In genomic region chr19:5956685-5957084, GRCm38 (mm10) we compare ENCODE assay signal across 8 mouse cellular contexts. TPM values are rescaled to one million over a fixed set of nuclear protein-coding genes. Genes with fewer than 3 reads are reported as not detected.
A peak's percentile ranks its signal among the peaks of the same experiment; 100 is the strongest.
DNase-seq lines count a peak whose midpoint lies in the region; ATAC-seq and TF ChIP-seq lines count a peak whose summit lies in the region.

No protein-coding gene starts in this region.

- H3K36me3 ChIP-seq in forebrain, embryonic 14.5 days (ENCODE audit: control insufficient read depth, insufficient read depth, low read length), result peaks cover 51% of the 10 kb centered on the region
- peaks cover 4% of the 10 kb centered on the region; the same call in 1 of the 2 replicates for H3K36me3 ChIP-seq in small intestine, adult 2 months (ENCODE audit: control insufficient read depth, insufficient read depth, low read length)

- POLR2A ChIA-PET in Patski (lab: Charles Lee), result interaction anchor here (0.6 to 5.0 kb wide), 3 partner anchors 32 to 343 kb away, joined by 3 to 25 read pairs (median 4); partner anchors contain the start of gene Cdc42ep2

- no peak overlapping the region for H3K9ac ChIP-seq in forebrain, embryonic 14.5 days (ENCODE audit: low read length)

- in situ Hi-C loops in Patski (cut with MboI; ENCODE audit: low pct_unique_long_range_greater_than_20kb), result loop anchor here (5.0 kb wide), 1 partner anchor 169 kb away; no protein-coding TSS in a partner anchor

- TF ChIP-seq CTCF in Patski (IDR thresholded peaks at IDR 0.05), result no peak
- 0 out of 2 replicates have a peak, but pooled peaks have one; percentile 9 for TF ChIP-seq CTCF in small intestine, adult 2 months (IDR thresholded peaks at IDR 0.05; ENCODE audit: extremely low read depth, insufficient read length, insufficient replicate concordance, low read depth, low read length)

- no peaks in the 10 kb centered on the region for H3K27me3 ChIP-seq in Patski
- no peaks in the 10 kb centered on the region for H3K27me3 ChIP-seq in forebrain, embryonic 14.5 days (replicated peaks; ENCODE audit: control insufficient read depth, insufficient read depth, low read length)
- no peaks in the 10 kb centered on the region for H3K27me3 ChIP-seq in small intestine, adult 2 months (ENCODE audit: control insufficient read depth, insufficient read depth, low read length)

- TF ChIP-seq POLR2A in small intestine, adult 2 months (IDR thresholded peaks at IDR 0.05; ENCODE audit: low read depth, low read length), result no peak

- no peaks in the 10 kb centered on the region for H3K9me3 ChIP-seq in forebrain, embryonic 14.5 days (replicated peaks; ENCODE audit: control insufficient read depth, low read length)

- CTCF ChIA-PET in Patski (lab: Charles Lee), result interaction anchor here (0.7 to 8.2 kb wide), 14 partner anchors 12 to 191 kb away, joined by 3 to 100 read pairs (median 5); partner anchors contain the start of genes Capn1 and Cdc42ep2

- no peaks in the 10 kb centered on the region for H3K4me1 ChIP-seq in forebrain, embryonic 14.5 days (ENCODE audit: control insufficient read depth, insufficient read depth, low read length)
- peaks cover 31% of the 10 kb centered on the region for H3K4me1 ChIP-seq in small intestine, adult 2 months (ENCODE audit: control insufficient read depth, insufficient read depth, insufficient read length, low read length)

- peak; percentile 64 for ATAC-seq in Patski
- ATAC-seq in forebrain, embryonic 14.5 days, result 0 out of 2 replicates have a peak, but pooled peaks have one; percentile 58
- no peak for ATAC-seq in activated CD4-positive, CD25-positive, alpha-beta regulatory T cell, adult 4 months

- WGBS in forebrain, embryonic 14.5 days, result 19% methylated on average over 3 of the region's 3 CpGs
- 9% methylated on average over 3 of the region's 3 CpGs for WGBS in small intestine, adult 2 months

- no peak overlapping the region for H3K4me3 ChIP-seq in forebrain, embryonic 14.5 days (ENCODE audit: low read depth, low read length)
- no peak overlapping the region for H3K4me3 ChIP-seq in small intestine, adult 2 months (ENCODE audit: low read depth, low read length)

- no peak overlapping the region for H3K27ac ChIP-seq in forebrain, embryonic 14.5 days (ENCODE audit: low read depth, low read length)
- no peak overlapping the region for H3K27ac ChIP-seq in small intestine, adult 2 months (ENCODE audit: insufficient read depth, low read depth, low read length)

- DNase-seq in Patski (ENCODE audit: low read depth, low spot score), result no peak
- peak; percentile 76 for DNase-seq in c-Kit-positive CD71-positive TER-119-negative erythroid progenitor cells, embryonic 14.5 days (ENCODE audit: low read depth)
- DNase-seq in forebrain, embryonic 14.5 days (ENCODE audit: low spot score), result peak; percentile 75
- DNase-seq in heart, postnatal 4 days, result peak; percentile 92
- peak; percentile 74 to 86 for DNase-seq in layer of hippocampus, postnatal 14 days (ENCODE audit: low spot score in 2 of 2)
- peak; percentile 86 for DNase-seq in lung, postnatal 25 days (ENCODE audit: low spot score)

- no peak overlapping the region for H3K4me2 ChIP-seq in forebrain, embryonic 14.5 days (ENCODE audit: low read length)

RNA-seq across cellular contexts. Expression of gene Pola2, which starts 7.3 kb away (rescaled TPM):
- 24.0 TPM for polyA plus RNA-seq in Patski (2021)
- polyA plus RNA-seq in forebrain, embryonic 14.5 days (2014; fragmentation: Nextera tagmentation; extraction: Ambion mirVana), result 35.5 and 41.1 TPM in 2 replicates
- total RNA-seq in heart, postnatal 4 days (2021), result 10 to 100 TPM; 32.9 to 37.1 TPM
- total RNA-seq in layer of hippocampus, postnatal 14 days (2021), result 1 to 10 TPM; 8.0 to 10.0 TPM
- 14.2 and 40.8 TPM in 2 replicates for polyA plus RNA-seq in small intestine, adult 2 months (2012; rRNA removed)
- polyA plus RNA-seq in activated CD4-positive, CD25-positive, alpha-beta regulatory T cell, adult 4 months (2017; shearing (Covaris generic)), result 10 to 100 TPM; 16.5 to 17.5 TPM

RNA-seq across cellular contexts. Expression of gene Slc22a20, which starts 29.3 kb away (rescaled TPM):
- polyA plus RNA-seq in Patski (2021), result not detected
- not detected in 2 replicates for polyA plus RNA-seq in forebrain, embryonic 14.5 days (2014; fragmentation: Nextera tagmentation; extraction: Ambion mirVana)
- total RNA-seq in heart, postnatal 4 days (2021), result not detected
- total RNA-seq in layer of hippocampus, postnatal 14 days (2021), result not detected
- 0.08 TPM in 1 of 2 replicates, not detected in the other for polyA plus RNA-seq in small intestine, adult 2 months (2012; rRNA removed)
- polyA plus RNA-seq in activated CD4-positive, CD25-positive, alpha-beta regulatory T cell, adult 4 months (2017; shearing (Covaris generic)), result not detected

RNA-seq across cellular contexts. Expression of gene Cdc42ep2, which starts 32.1 kb away (rescaled TPM):
- 6.5 TPM for polyA plus RNA-seq in Patski (2021)
- polyA plus RNA-seq in forebrain, embryonic 14.5 days (2014; fragmentation: Nextera tagmentation; extraction: Ambion mirVana), result 7.9 and 9.6 TPM in 2 replicates
- total RNA-seq in heart, postnatal 4 days (2021), result 10 to 100 TPM; 14.2 to 14.7 TPM
- 1 to 10 TPM; 4.7 to 5.7 TPM for total RNA-seq in layer of hippocampus, postnatal 14 days (2021)
- 10.3 and 30.6 TPM in 2 replicates for polyA plus RNA-seq in small intestine, adult 2 months (2012; rRNA removed)
- polyA plus RNA-seq in activated CD4-positive, CD25-positive, alpha-beta regulatory T cell, adult 4 months (2017; shearing (Covaris generic)), result under 1 TPM in 1 of 2 experiments, not detected in 1; 0.25 TPM

RNA-seq across cellular contexts. Expression of gene Dpf2, which starts 43.9 kb away (rescaled TPM):
- polyA plus RNA-seq in Patski (2021), result 94.5 TPM
- polyA plus RNA-seq in forebrain, embryonic 14.5 days (2014; fragmentation: Nextera tagmentation; extraction: Ambion mirVana), result 127 and 136 TPM in 2 replicates
- total RNA-seq in heart, postnatal 4 days (2021), result 100 to 1,000 TPM; 111 to 119 TPM
- 10 to 100 TPM; 78.1 to 92.3 TPM for total RNA-seq in layer of hippocampus, postnatal 14 days (2021)
- polyA plus RNA-seq in small intestine, adult 2 months (2012; rRNA removed), result 34.1 and 64.3 TPM in 2 replicates
- polyA plus RNA-seq in activated CD4-positive, CD25-positive, alpha-beta regulatory T cell, adult 4 months (2017; shearing (Covaris generic)), result 100 to 1,000 TPM; 123 to 178 TPM

RNA-seq across cellular contexts. Expression of gene Capn1, which starts 59.0 kb away (rescaled TPM):
- polyA plus RNA-seq in Patski (2021), result 70.4 TPM
- polyA plus RNA-seq in forebrain, embryonic 14.5 days (2014; fragmentation: Nextera tagmentation; extraction: Ambion mirVana), result 2.4 TPM in 2 replicates
- total RNA-seq in heart, postnatal 4 days (2021), result 10 to 100 TPM; 27.4 to 29.1 TPM
- 10 to 100 TPM; 21.3 to 23.1 TPM for total RNA-seq in layer of hippocampus, postnatal 14 days (2021)
- polyA plus RNA-seq in small intestine, adult 2 months (2012; rRNA removed), result 30.9 and 129 TPM in 2 replicates
- polyA plus RNA-seq in activated CD4-positive, CD25-positive, alpha-beta regulatory T cell, adult 4 months (2017; shearing (Covaris generic)), result 10 to 100 TPM; 48.8 to 56.7 TPM
